Mouse (Mus musculus): ENCODE data around the gene Clcnka. TPM values are rescaled to one million over a fixed set of nuclear protein-coding genes. Genes with fewer than 3 reads are reported as not detected.

The Clcnka gene
- polyA plus RNA-seq, 1 experiment from 2014 or later: not detected

GRCm38 (mm10) chr4:141423691-141424431, 25.3 kb upstream of the Clcnka start:
- Histone ChIP-seq H3K4me3 (ENCODE audit: low read depth, low read length) (no peak overlapping the region), H3K27ac (ENCODE audit: low read depth, low read length) (no peak overlapping the region), H3K4me1 (ENCODE audit: control insufficient read depth, insufficient read depth, low read length) (0 out of 2 replicates have a peak, but pooled peaks cover 3% of the 10 kb centered on the region), H3K4me2 (ENCODE audit: low read depth) (no peak overlapping the region), H3K36me3 (ENCODE audit: control insufficient read depth, insufficient read depth, low read length) (no peaks in the 10 kb centered on the region), H3K27me3 (ENCODE audit: control insufficient read depth, insufficient read depth, low read length) (peaks cover 9% of the 10 kb centered on the region; the same call in 1 of the 2 replicates), H3K9ac (ENCODE audit: low read length) (no peak overlapping the region), H3K9me3 (ENCODE audit: control insufficient read depth, low read length) (no peaks in the 10 kb centered on the region)
- 88% methylated on average over 13 of the region's 13 CpGs for WGBS
- ATAC-seq (ENCODE audit: insufficient read depth, low FRiP score, low TSS enrichment) (no peak), DNase-seq (ENCODE audit: low spot score) (no peak)

GRCm38 (mm10) chr4:141423288-141423687, 24.8 kb upstream of the Clcnka start:
- no peaks in the 10 kb centered on the region for H3K9me3 ChIP-seq (ENCODE audit: control insufficient read depth, low read length)
- H3K9ac ChIP-seq (ENCODE audit: low read length): no peak overlapping the region
- no peak overlapping the region for H3K4me2 ChIP-seq (ENCODE audit: low read depth)
- no peak overlapping the region for H3K4me3 ChIP-seq (ENCODE audit: low read depth, low read length)
- no peak for DNase-seq (ENCODE audit: low spot score)
- no peak for ATAC-seq (ENCODE audit: insufficient read depth, low FRiP score, low TSS enrichment)
- 85% methylated on average over 5 of the region's 5 CpGs for whole genome bisulfite sequencing
- 0 out of 2 replicates have a peak, but pooled peaks cover 3% of the 10 kb centered on the region for H3K4me1 ChIP-seq (ENCODE audit: control insufficient read depth, insufficient read depth, low read length)
- peaks cover 9% of the 10 kb centered on the region; the same call in 1 of the 2 replicates for H3K27me3 ChIP-seq (ENCODE audit: control insufficient read depth, insufficient read depth, low read length)
- no peaks in the 10 kb centered on the region for H3K36me3 ChIP-seq (ENCODE audit: control insufficient read depth, insufficient read depth, low read length)
- H3K27ac ChIP-seq (ENCODE audit: low read depth, low read length): no peak overlapping the region

DNA sequence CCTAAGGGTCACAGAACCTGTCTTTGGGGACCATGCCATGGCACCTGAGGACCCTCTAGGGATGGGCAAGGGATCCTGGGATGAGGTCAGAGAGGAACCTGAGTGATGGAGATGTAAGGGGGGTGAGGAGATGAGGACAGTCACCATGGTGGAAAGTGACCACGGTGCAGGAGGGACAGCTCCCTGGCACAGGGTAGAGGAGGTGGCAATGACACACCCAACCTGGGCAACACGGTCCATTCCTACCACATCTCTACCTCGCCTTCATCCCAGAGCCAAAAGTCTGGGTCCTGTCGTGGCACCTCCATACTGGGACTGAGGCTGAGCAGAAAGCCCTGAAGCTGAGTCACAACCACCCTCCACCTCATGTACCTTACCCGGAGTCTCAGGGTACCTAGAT, 24.3 kb upstream of the Clcnka start:
- Histone ChIP-seq H3K4me3 (ENCODE audit: low read depth, low read length) (no peak overlapping the region), H3K9me3 (ENCODE audit: control insufficient read depth, low read length) (no peaks in the 10 kb centered on the region), H3K4me1 (ENCODE audit: control insufficient read depth, insufficient read depth, low read length) (0 out of 2 replicates have a peak, but pooled peaks cover 3% of the 10 kb centered on the region), H3K27me3 (ENCODE audit: control insufficient read depth, insufficient read depth, low read length) (peaks cover 9% of the 10 kb centered on the region; the same call in 1 of the 2 replicates), H3K27ac (ENCODE audit: low read depth, low read length) (no peak overlapping the region), H3K9ac (ENCODE audit: low read length) (no peak overlapping the region), H3K36me3 (ENCODE audit: control insufficient read depth, insufficient read depth, low read length) (no peaks in the 10 kb centered on the region), H3K4me2 (ENCODE audit: low read depth) (no peak overlapping the region)
- 91% methylated on average over 5 of the region's 5 CpGs for WGBS
- DNase-seq (ENCODE audit: low spot score) (no peak), ATAC-seq (ENCODE audit: insufficient read depth, low FRiP score, low TSS enrichment) (no peak)

- no peaks in the 10 kb centered on the region for H3K36me3 ChIP-seq (ENCODE audit: control insufficient read depth, insufficient read depth, low read length)
- WGBS: 76% methylated on average over 14 of the region's 14 CpGs
- no peak overlapping the region for H3K4me3 ChIP-seq (ENCODE audit: low read depth, low read length)
- H3K9ac ChIP-seq (ENCODE audit: low read length): no peak overlapping the region
- H3K9me3 ChIP-seq (ENCODE audit: control insufficient read depth, low read length): no peaks in the 10 kb centered on the region
- ATAC-seq (ENCODE audit: insufficient read depth, low FRiP score, low TSS enrichment): no peak
- 0 out of 2 replicates have a peak, but pooled peaks cover 3% of the 10 kb centered on the region for H3K4me1 ChIP-seq (ENCODE audit: control insufficient read depth, insufficient read depth, low read length)
- H3K27me3 ChIP-seq (ENCODE audit: control insufficient read depth, insufficient read depth, low read length): peaks cover 9% of the 10 kb centered on the region; the same call in 1 of the 2 replicates
- no peak for DNase-seq (ENCODE audit: low spot score)
- no peak overlapping the region for H3K4me2 ChIP-seq (ENCODE audit: low read depth)
- no peak overlapping the region for H3K27ac ChIP-seq (ENCODE audit: low read depth, low read length)
Measured at GRCm38 (mm10) chr4:141421423-141421822, 22.9 kb upstream of the Clcnka start.

DNA sequence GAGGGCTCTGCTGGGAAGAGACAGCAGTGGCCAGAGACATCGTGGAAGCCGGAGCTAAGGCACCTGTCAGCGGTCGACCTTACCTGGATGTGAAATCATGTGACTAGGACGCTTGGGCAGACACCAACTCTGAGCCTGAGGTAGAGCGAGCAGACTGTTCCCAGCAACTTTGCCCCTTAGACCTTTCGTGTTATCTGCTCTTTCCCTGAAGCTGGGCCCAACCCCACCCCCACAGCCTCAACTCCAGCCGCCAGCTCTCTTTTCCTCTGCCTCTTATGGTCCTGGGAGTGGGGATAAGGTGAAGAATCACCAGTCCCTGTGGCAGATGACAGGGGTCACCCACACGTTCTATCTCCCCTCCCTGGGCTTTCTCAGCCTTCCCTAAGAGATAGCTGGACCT, 22.4 kb upstream of the Clcnka start:
- no peak overlapping the region for H3K4me2 ChIP-seq (ENCODE audit: low read depth)
- 0 out of 2 replicates have a peak, but pooled peaks cover 3% of the 10 kb centered on the region for H3K4me1 ChIP-seq (ENCODE audit: control insufficient read depth, insufficient read depth, low read length)
- ATAC-seq (ENCODE audit: insufficient read depth, low FRiP score, low TSS enrichment) (no peak), DNase-seq (ENCODE audit: low spot score) (no peak)
- no peak overlapping the region for H3K9ac ChIP-seq (ENCODE audit: low read length)
- no peaks in the 10 kb centered on the region for H3K36me3 ChIP-seq (ENCODE audit: control insufficient read depth, insufficient read depth, low read length)
- WGBS: 56% methylated on average over 9 of the region's 9 CpGs
- no peaks in the 10 kb centered on the region for H3K9me3 ChIP-seq (ENCODE audit: control insufficient read depth, low read length)
- peaks cover 9% of the 10 kb centered on the region; the same call in 1 of the 2 replicates for H3K27me3 ChIP-seq (ENCODE audit: control insufficient read depth, insufficient read depth, low read length)
- no peak overlapping the region for H3K27ac ChIP-seq (ENCODE audit: low read depth, low read length)
- H3K4me3 ChIP-seq (ENCODE audit: low read depth, low read length): no peak overlapping the region

DNA sequence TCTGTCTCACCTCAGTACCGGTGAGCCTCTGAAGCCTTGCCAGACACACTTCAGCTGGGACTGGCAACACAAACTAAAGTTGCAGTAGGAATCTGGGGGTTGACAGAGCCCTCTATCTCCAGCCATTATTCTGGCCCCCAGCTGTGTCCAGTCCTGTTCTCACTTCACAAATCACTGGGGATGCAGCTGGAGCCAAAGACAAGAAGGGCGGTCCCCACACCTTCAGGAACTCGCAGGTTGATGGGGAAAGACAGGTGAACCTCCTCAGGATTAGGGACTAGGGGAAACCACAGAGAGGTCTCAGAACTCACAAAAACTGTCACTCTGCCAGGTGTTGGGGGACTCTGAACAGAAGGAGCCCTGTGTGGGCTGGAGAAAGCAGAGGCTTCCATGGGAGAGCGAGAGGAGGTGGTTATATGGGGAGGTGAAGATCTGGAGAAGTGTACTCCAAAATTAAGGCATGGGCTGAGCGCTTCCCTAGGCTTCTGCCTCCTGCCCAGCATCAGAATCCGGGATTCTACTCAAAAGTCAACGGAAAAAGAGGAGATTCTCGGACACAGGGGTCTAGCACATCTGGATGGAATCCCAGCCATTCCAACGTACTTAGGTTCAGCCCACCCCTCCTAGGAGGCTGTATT, 21.8 kb upstream of the Clcnka start, which contains the start of gene Hspb7:
Hspb7 (plus strand) TSS at position 588 of the 638 bp plus-strand sequence.
- no peak within 1 kb of the TSS for H3K4me2 ChIP-seq (ENCODE audit: low read depth)
- DNase-seq (ENCODE audit: low spot score) (no peak), ATAC-seq (ENCODE audit: insufficient read depth, low FRiP score, low TSS enrichment) (no peak)
- H3K9ac ChIP-seq (ENCODE audit: low read length): no peak within 1 kb of the TSS
- no peak within 1 kb of the TSS for H3K27ac ChIP-seq (ENCODE audit: low read depth, low read length)
- WGBS: 61% methylated on average over 9 of the region's 9 CpGs
- no peak within 1 kb of the TSS for H3K4me3 ChIP-seq (ENCODE audit: low read depth, low read length)
- no peaks in the 10 kb centered on the region for H3K9me3 ChIP-seq (ENCODE audit: control insufficient read depth, low read length)
- 0 out of 2 replicates have a peak, but pooled peaks cover under 1% of the 10 kb centered on the region for H3K4me1 ChIP-seq (ENCODE audit: control insufficient read depth, insufficient read depth, low read length)
- H3K27me3 ChIP-seq (ENCODE audit: control insufficient read depth, insufficient read depth, low read length): peaks cover 4% of the 10 kb centered on the region; the same call in 1 of the 2 replicates
- H3K36me3 ChIP-seq (ENCODE audit: control insufficient read depth, insufficient read depth, low read length): no peaks in the 10 kb centered on the region

DNA sequence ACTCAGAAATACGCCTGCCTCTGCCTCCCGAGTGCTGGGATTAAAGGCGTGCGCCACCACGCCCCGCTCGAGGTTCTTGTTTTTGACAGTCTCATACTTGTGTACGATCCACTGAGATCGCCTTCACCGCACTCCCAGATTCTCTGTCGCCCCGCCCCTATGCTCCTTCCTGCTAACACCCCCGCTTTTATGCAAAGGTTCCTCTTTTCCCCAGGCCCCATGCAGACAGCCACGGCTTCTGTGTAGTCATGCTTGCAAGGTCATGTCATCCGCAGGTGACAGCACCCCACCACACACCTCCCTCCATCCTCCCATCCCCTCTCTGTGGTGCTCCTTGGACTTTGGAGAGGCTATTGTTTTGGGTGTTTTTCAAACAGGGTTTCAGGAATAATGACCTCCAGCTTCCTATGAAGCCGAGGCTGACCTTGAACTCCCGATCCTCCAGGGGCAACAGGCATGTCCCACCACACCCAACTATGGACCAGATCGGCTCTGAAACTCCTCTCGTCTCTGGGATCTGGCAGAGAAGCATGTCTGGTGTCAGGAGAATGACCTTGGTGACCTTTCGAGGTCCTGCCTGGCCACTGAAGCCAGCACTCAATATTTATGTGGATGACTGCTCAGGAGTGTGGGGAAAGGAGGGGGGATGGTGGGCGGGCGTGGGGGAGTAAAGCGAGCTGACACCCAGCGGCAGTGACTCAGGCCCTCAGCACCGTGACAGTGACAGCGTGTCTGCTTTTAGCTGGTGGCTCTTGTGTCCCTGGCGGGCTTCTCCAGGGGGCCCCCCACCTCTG, 21.1 kb upstream of the Clcnka start:
- ATAC-seq (ENCODE audit: insufficient read depth, low FRiP score, low TSS enrichment): no peak
- no peaks in the 10 kb centered on the region; the same call in 1 of the 2 replicates for H3K27me3 ChIP-seq (ENCODE audit: control insufficient read depth, insufficient read depth, low read length)
- WGBS: 68% methylated on average over 27 of the region's 27 CpGs

DNA sequence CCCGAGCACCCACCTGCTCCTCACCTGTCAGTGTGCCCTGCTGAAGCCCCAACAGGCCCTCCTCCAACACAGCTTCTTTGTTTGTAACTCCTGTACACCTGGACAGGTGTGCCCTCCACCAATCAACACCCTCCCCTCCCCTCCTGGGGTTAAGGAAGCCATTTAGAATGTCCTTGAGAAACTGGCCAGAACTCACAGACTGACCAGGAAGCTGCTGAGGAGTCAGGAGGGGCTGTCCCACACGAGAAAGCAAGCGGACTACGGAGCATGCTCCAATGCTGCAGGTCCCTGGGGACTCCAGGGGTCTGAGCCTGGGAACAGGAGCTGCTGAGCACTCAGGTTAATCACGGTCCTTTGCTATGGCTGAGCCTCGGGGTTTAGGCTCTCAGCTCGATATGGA, 17.4 kb upstream of the Clcnka start, which contains the start of gene Clcnkb:
Clcnkb (minus strand) TSS at position 91 of the 400 bp plus-strand sequence.
- no peak within 1 kb of the TSS for H3K4me2 ChIP-seq (ENCODE audit: low read depth)
- H3K27me3 ChIP-seq (ENCODE audit: control insufficient read depth, insufficient read depth, low read length): no peaks in the 10 kb centered on the region
- ATAC-seq (ENCODE audit: insufficient read depth, low FRiP score, low TSS enrichment) (no peak), DNase-seq (ENCODE audit: low spot score) (no peak)
- H3K4me3 ChIP-seq (ENCODE audit: low read depth, low read length): no peak within 1 kb of the TSS
- H3K9ac ChIP-seq (ENCODE audit: low read length): no peak within 1 kb of the TSS
- no peaks in the 10 kb centered on the region for H3K36me3 ChIP-seq (ENCODE audit: control insufficient read depth, insufficient read depth, low read length)
- no peak within 1 kb of the TSS for H3K27ac ChIP-seq (ENCODE audit: low read depth, low read length)
- H3K9me3 ChIP-seq (ENCODE audit: control insufficient read depth, low read length): no peaks in the 10 kb centered on the region
- H3K4me1 ChIP-seq (ENCODE audit: control insufficient read depth, insufficient read depth, low read length): no peaks in the 10 kb centered on the region
- 69% methylated on average over 7 of the region's 7 CpGs for WGBS

More for the DNA sequence above, 21.1 kb upstream of the Clcnka start:
- H3K36me3 ChIP-seq (ENCODE audit: control insufficient read depth, insufficient read depth, low read length): no peaks in the 10 kb centered on the region
- no peak overlapping the region for H3K4me2 ChIP-seq (ENCODE audit: low read depth)
- H3K4me1 ChIP-seq (ENCODE audit: control insufficient read depth, insufficient read depth, low read length): no peaks in the 10 kb centered on the region
- H3K4me3 ChIP-seq (ENCODE audit: low read depth, low read length): no peak overlapping the region
- no peak for DNase-seq (ENCODE audit: low spot score)
- H3K9ac ChIP-seq (ENCODE audit: low read length): no peak overlapping the region
- H3K27ac ChIP-seq (ENCODE audit: low read depth, low read length): no peak overlapping the region
- no peaks in the 10 kb centered on the region for H3K9me3 ChIP-seq (ENCODE audit: control insufficient read depth, low read length)
